36 mouse cellular contexts compared by ENCODE assay signal in the genomic region with DNA sequence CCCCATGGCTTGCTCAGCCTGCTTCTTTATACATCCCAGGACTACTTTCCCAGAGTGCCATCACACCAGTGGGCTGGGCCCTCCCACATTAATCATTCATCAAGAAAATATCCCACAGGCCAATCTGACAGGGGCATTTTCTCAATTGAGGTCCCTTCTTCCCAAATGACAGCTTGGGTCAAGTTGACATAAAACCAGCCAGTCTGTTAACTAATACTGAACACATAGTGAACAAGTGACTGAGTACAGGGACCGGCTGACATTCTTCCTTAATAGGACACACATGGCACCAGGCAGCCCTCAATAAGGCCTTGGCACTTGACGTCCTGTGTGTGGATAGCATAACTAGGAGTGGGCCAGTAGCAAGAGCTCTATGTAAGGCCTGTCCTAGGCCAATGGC. TPM values are rescaled to one million over a fixed set of nuclear protein-coding genes. Genes with fewer than 3 reads are reported as not detected.
"Had no signal": no experiment of that assay in that cellular context is flagged by ENCODE, and none has a peak within 500 bp of the region (broad histone marks: within the 10 kb centered on the region; RNA-seq: fewer than 3 reads in every experiment).

No protein-coding gene starts in this region.

- DNase-seq: cerebellum, adult 2 months; cerebellum, adult 8-10 months; cerebellum, adult 9-10 months; cerebellum, adult 9-11 months; cerebellum, postnatal 10 days; cerebellum, postnatal 14 days; cerebellum, postnatal 25 days; cerebellum, postnatal 36 days; embryo, embryonic 11 days; forebrain, postnatal 0 days; gastrocnemius, adult 2 months; gastrocnemius, postnatal 10 days; gastrocnemius, postnatal 14 days; gastrocnemius, postnatal 25 days; gastrocnemius, postnatal 36 days; heart, adult 11 months; heart, adult 18-20 months had no signal

- H3K9ac ChIP-seq: embryonic facial prominence, embryonic 12.5 days; embryonic facial prominence, embryonic 13.5 days; embryonic facial prominence, embryonic 15.5 days; forebrain, embryonic 12.5 days; forebrain, embryonic 13.5 days; forebrain, embryonic 15.5 days; forebrain, postnatal 0 days had no signal

- ATAC-seq: forebrain, embryonic 13.5 days; forebrain, embryonic 14.5 days; forebrain, embryonic 15.5 days; forebrain, embryonic 16.5 days; forebrain, postnatal 0 days had no signal

- H3K4me3 ChIP-seq: embryonic facial prominence, embryonic 10.5 days; embryonic facial prominence, embryonic 12.5 days; embryonic facial prominence, embryonic 13.5 days; embryonic facial prominence, embryonic 15.5 days; erythroblast, embryonic 14.5 days; forebrain, embryonic 10.5 days; forebrain, embryonic 12.5 days; forebrain, embryonic 13.5 days; forebrain, embryonic 15.5 days; gastrocnemius, adult 2 months had no signal

- H3K27me3 ChIP-seq: embryonic facial prominence, embryonic 12.5 days; embryonic facial prominence, embryonic 13.5 days; embryonic facial prominence, embryonic 15.5 days; forebrain, embryonic 12.5 days; forebrain, embryonic 13.5 days; forebrain, embryonic 15.5 days had no signal

- H3K4me1 ChIP-seq: embryonic facial prominence, embryonic 12.5 days; embryonic facial prominence, embryonic 13.5 days; embryonic facial prominence, embryonic 15.5 days; forebrain, embryonic 12.5 days; forebrain, embryonic 13.5 days; forebrain, embryonic 15.5 days had no signal

- H3K4me2 ChIP-seq: embryonic facial prominence, embryonic 12.5 days; embryonic facial prominence, embryonic 13.5 days; embryonic facial prominence, embryonic 15.5 days; forebrain, embryonic 12.5 days; forebrain, embryonic 13.5 days; forebrain, embryonic 15.5 days had no signal

- H3K9me3 ChIP-seq: embryonic facial prominence, embryonic 10.5 days; embryonic facial prominence, embryonic 12.5 days; embryonic facial prominence, embryonic 13.5 days; embryonic facial prominence, embryonic 15.5 days; forebrain, embryonic 10.5 days; forebrain, embryonic 12.5 days; forebrain, embryonic 13.5 days; forebrain, embryonic 15.5 days had no signal

- H3K36me3 ChIP-seq: embryonic facial prominence, embryonic 10.5 days; embryonic facial prominence, embryonic 12.5 days; embryonic facial prominence, embryonic 13.5 days; embryonic facial prominence, embryonic 15.5 days; forebrain, embryonic 10.5 days; forebrain, embryonic 12.5 days; forebrain, embryonic 15.5 days had no signal

- H3K27ac ChIP-seq: embryonic facial prominence, embryonic 10.5 days; embryonic facial prominence, embryonic 12.5 days; embryonic facial prominence, embryonic 13.5 days; embryonic facial prominence, embryonic 15.5 days; forebrain, embryonic 10.5 days; forebrain, embryonic 12.5 days; forebrain, embryonic 13.5 days; forebrain, embryonic 15.5 days; gastrocnemius, adult 2 months had no signal

RNA-seq across cellular contexts. Expression of a gene that starts 35.6 kb away (rescaled TPM):
- total RNA-seq: common myeloid progenitor, adult 5-6 weeks; forebrain, postnatal 0 days; gastrocnemius, adult 18-20 months; gastrocnemius, adult 2 months; gastrocnemius, adult 8-10 months; gastrocnemius, postnatal 10 days; gastrocnemius, postnatal 14 days; gastrocnemius, postnatal 25 days; gastrocnemius, postnatal 36 days; gastrocnemius, postnatal 4 days; granulocyte monocyte progenitor cell, adult 5-6 weeks had no signal
- polyA plus RNA-seq: cerebellum, adult 2 months; embryonic facial prominence, embryonic 13.5 days; erythroblast, embryonic 14.5 days; forebrain, embryonic 11.5 days; forebrain, embryonic 12.5 days; forebrain, embryonic 13.5 days; forebrain, embryonic 14.5 days; forebrain, embryonic 15.5 days; forebrain, embryonic 16.5 days; forebrain, postnatal 0 days; frontal cortex, adult 2 months had no signal

RNA-seq across cellular contexts. Expression of a gene that starts 38.6 kb away (rescaled TPM):
- total RNA-seq: common myeloid progenitor, adult 5-6 weeks; granulocyte monocyte progenitor cell, adult 5-6 weeks had no signal
- polyA plus RNA-seq: embryonic facial prominence, embryonic 11.5 days; erythroblast, embryonic 14.5 days; forebrain, embryonic 11.5 days had no signal
